Mouse (Mus musculus) gastrocnemius, postnatal 14 days (tissue): ENCODE results near the gene Kansl1l. TPM values are rescaled to one million over a fixed set of nuclear protein-coding genes. Genes with fewer than 3 reads are reported as not detected.
A peak's percentile ranks its signal among the peaks of the same experiment; 100 is the strongest.

Source experiments
- DNase-seq: peaks from one replicate; pipeline ENCODE4 v3.0.0; 2021; ENCODE audit warnings: mixed read lengths
- intact Hi-C: fragments of 180-260 bp; cut with DNase I; formaldehyde crosslinking; loops from one replicate; pipeline ENCODE4 v1.15.1; 2025; ENCODE audit warnings: low total_unique reads
- long read RNA-seq, 2 experiments: library from polyadenylated mRNA; stranded (forward); transcript quantifications; one replicate each; pipeline ENCODE4 v2.0.0; 2021
- total RNA-seq, 2 experiments: library from RNA; stranded (reverse); gene quantifications; 2 replicates each; pipeline ENCODE4 v1.2.3; 2021

Gene Kansl1l
- total RNA-seq: 10 to 100 TPM; 17.2 to 18.8 TPM
- long read RNA-seq, experiment 1: 0 reads
- long read RNA-seq, experiment 2, partial matches to known transcripts: 1 of 3 reads
- long read RNA-seq, experiment 2, other reads (novel, unspliced or antisense): 2 of 3 reads

- DNase-seq: peak; percentile 97
These were observed at the start of gene Kansl1l for GRCm38 (mm10) chr1:66817453-66817839. TSS of gene Kansl1l (minus strand) at chr1:66817562.

DNA sequence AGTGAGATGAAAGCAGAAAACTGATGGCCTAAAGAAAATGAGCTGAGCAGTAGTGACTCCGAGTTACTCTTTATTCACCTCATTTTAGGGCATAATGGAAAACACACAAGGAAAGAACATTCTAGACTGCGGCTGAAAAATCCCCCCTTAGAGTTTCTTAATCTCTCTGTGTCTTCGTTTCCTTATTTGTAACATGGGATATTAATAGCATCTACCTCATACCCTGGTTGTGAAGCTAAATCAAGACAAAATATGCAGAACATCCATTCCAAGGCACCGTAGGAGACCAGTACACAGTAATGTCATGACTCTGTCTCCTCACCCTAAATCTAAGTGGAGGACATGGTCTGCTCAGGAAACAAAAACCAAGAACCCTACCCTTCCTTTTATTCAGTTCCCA, 48.3 kb upstream of the Kansl1l start:
- intact Hi-C loops: no loop called here
- no peak for DNase-seq

More at GRCm38 (mm10) chr1:66817453-66817839, at the start of gene Kansl1l:
- intact Hi-C loops: no loop called here

DNA sequence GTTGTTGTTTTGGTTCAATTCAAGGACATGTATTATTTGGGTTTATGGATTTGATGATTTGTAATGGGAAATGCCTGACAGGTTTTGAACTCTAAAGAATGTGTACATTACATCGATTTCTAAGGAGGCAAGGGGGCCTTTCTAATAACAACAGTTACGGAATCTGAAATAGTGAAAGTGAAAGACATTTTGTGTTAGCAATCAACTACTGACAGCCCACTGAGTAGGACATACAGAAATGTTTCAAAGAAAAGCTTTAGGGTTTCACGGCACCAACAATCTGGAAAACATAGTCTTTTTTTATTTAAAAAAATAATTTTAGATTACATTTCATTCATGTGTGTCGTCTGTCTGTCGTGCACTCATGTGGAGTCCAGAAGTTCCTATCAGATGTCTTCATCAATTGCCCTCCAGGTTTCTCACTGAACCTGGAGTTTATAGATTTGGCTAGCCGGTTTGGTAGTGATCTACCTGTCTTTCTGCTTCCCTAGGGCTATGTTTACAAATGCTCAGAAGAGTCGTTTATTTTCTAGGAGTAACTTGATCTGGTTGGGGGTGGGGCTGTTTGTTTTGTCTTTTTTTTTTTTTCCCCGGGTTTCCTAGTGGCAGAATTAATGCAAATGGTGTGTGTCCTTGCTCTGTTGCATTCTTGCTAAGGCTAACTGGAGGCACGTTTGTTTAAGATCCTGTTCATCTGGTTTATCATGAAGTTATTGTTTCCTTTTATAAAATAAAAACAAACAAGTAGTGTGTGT, 46.6 kb upstream of the Kansl1l start:
- intact Hi-C loops: no loop called here
- DNase-seq: no peak

DNA sequence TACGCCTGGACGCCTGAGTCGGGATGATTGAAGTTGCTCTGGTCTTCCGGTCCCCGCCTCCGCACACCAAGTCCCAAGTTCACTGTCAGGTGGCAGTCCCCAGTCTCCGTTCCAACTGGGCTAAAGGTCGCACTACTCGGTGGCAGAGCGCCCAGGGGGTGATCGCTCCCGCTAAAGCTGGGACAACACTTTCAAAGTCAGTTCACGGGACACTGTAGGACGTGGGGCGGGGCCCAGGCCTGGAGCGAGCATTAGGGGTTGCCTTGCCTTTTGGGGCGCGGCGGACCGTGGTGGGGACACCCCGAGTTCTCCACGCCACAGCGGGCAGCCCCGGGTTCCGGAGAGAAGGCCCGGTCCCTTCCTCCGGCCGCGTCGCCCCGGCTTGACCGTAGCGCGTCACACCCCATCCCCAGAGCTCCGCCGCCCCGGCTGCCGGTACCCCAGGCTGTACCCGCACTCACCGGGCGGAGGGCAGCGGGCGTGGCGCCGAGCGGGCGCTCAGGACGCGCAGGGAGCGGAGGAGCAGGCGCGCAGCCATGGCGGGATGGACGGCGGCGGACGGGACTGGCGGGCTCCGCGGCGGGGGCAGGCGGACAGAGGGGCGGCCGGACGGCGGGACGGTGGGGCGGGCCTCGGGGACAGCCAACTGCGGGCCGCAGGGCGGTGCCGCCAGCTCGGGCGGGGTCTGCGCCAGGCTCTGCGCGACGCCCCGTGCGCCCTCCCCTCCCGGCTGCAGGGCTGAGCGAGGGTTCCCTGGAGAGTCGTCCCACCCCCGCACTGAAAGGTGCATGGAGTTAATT, 45.5 kb upstream of the Kansl1l start, which contains the start of gene Acadl:
Gene Acadl, minus strand, starts transcription at position 566 of the 800 bp plus-strand sequence.
- peak; percentile 91 for DNase-seq
- intact Hi-C loops: no loop called here

DNA sequence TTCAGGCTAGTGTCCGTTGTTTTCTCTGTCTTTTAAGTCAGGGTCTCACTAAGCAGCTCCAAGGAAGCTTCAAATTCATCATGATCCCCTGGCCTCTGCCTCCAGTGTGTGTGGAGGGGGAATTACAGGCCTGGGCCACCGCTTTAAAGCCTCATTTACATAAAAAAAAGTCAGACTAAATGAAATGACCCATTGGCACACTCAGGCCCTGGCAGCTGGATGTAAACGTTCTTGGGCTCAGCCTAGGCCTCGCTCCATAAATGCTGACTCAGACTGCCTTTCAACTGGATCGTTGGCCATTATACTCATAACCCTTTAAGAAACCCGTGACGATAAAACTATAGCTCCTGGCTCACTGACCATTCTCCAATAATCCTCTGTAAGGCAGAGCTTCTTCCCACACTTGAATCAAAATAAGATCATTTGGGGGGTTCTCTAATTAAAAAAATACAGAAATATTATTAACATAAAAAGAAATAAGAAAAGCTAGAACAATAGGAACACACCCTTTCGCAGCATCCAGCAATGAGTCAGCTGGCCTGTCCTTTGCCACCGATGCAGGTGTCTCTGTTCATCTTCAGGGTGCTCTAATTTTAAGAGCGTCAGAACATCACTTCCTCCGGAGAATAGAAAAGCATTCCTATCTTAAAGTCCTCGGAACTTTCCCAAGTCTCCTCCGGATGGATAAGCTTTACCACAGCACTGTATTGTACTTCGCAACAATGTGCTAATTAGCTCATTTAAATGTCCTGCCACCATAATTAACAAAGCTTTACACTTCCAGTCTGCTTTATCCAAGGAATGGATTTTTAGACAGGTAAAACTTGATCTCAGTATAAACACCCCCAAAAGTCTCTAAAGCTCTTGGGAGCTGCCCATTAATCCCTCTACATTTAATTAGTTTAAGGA, 44.7 kb upstream of the Kansl1l start:
- intact Hi-C loops: no loop called here

GRCm38 (mm10) chr1:66847506-66847905, 30.1 kb upstream of the Kansl1l start:
- intact Hi-C loops: no loop called here
- no peak for DNase-seq

More for the DNA sequence above, 44.7 kb upstream of the Kansl1l start:
- DNase-seq: no peak

GRCm38 (mm10) chr1:66845690-66846318, 28.4 kb upstream of the Kansl1l start:
- intact Hi-C loops: no loop called here
- DNase-seq: no peak

GRCm38 (mm10) chr1:66841938-66842337, 24.6 kb upstream of the Kansl1l start:
- intact Hi-C loops: no loop called here
- DNase-seq: no peak

DNA sequence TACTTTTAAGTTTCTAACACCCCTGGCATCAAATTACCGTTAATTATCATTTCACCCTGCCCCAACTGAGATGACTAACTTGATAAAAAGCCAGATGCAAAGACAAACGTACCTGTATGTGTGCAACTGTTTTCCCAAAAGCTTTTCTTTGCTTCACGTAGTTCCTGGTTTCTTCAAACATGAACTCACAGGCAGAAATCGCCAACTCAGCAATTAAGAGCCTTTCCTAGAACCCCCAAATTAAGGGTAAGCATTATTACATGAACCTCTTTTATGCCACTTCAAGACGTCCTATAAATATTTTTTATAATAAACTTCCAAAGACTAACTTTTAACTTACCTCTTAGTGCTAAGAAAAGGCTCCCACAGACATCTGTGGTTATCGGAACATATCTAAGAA, 24.1 kb upstream of the Kansl1l start:
- no peak for DNase-seq
- intact Hi-C loops: no loop called here

DNA sequence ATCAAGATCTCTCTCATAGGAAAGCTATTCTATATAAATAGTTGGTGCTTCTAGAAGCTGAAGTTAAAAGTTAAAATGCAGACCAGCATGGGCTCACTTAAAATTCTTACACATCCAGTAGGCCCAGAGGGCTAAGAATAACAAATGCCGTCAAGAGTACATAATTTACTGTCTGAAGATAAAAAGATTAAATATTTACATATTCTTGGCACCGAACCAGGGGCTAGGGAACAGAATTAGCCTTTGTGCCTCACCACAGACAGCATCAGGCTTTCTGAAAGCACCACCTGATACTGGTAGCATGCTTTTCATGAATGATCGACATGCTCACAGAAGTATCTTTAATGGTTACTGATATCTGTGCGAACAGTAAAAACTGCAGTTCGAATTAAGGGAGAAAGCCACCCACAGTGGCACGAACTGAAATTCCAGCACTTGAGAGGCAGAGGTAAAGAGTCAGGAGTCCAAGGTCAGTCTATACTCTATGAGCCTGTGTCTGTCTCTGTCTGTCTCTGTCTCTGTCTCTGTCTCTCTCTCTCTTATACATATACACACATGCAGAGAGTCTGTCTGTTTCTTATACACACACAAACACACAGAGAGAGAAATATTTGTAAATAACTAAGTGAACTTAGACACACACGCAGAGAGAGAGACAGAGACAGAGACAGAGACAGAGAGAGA, 22.5 kb upstream of the Kansl1l start:
- intact Hi-C loops: no loop called here
- DNase-seq: no peak

DNA sequence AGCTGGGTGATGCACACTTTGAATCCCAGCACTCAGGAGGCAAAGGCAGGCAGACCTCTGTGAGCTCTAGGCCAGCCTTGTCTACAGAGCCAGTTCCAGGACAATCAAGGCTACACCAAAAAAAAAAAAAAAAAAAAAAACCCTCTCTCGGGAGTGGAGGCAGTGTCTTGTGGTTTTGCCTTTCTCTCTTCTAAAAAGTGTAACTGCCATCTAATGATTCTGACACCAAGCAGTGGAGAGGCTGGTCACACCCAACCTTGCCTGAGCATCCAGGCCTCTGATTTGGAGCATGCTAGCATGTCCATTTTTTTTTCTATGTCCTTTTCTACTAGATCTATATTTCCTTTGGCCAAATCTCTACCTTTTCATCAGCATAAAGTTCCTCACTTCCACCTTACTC, 21.8 kb upstream of the Kansl1l start:
- intact Hi-C loops: no loop called here
- DNase-seq: no peak

DNA sequence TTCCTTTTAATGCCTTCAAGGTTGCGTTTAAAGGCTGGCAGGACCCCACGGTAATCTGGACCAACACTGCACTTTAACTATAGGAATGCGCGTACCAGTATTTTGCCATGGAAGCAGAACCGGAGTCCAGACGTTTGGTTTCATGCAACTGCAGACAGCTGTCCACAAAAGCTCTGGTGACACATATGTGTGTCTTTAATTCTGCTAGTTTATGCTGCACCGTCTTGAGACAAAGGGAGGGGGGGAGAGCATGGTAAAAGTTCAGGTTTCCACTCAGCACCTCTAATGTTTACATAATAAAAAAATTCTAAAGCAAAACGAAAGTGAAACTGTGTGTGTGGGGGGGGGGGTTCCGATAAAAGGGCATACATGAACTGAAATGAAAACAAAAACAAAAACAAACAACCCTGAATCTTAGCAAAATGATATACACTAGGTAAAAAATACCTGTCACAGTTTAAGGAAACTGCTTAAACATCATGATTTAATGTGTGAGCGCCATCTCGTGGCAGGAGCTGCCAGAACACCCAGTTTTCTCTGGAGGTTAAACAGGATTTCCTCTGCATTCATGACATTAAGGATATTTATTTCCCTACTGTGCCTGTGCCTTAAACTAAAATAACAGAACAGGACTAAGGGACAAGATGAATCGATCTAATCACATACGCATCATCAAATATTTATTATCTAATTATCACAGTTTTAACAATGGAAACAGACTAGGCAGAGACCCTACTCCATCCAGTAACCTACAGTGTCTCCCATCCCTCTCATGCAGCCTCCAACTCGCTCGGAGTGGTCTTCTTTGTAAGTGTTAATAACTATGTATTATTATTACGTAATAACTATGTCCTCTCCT, 21.1 kb upstream of the Kansl1l start:
- peak; percentile 69 for DNase-seq
- intact Hi-C loops: no loop called here

- intact Hi-C loops: no loop called here
These were observed 19.8 kb upstream of the Kansl1l start for GRCm38 (mm10) chr1:66837207-66837606.

DNA sequence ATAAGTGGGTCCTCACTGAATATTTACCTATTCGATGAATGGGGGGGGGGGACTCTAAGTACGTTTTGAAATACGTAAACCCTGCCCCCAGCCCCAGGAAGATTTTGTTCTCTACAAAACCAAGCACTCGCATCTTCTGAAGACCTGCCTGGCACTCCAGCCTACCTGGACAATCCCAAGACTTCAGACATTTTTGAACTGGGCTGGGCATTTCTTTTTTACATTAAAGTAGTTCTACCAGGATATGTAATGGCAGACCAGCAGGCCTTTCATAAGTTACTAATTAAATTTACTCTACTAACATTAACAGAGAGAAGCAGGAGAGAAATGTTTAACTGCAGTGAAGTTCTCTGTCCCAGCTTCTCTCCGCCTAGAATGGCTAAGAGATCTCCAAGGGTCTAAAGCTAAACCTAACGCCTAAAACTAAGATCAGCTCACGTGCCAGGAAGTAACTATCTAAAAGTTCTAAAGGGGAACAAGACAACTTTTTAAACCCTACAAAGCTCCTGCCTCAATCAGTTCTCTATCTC, 15.3 kb upstream of the Kansl1l start:
- no peak for DNase-seq
- intact Hi-C loops: no loop called here

More at GRCm38 (mm10) chr1:66837207-66837606, 19.8 kb upstream of the Kansl1l start:
- DNase-seq: no peak

DNA sequence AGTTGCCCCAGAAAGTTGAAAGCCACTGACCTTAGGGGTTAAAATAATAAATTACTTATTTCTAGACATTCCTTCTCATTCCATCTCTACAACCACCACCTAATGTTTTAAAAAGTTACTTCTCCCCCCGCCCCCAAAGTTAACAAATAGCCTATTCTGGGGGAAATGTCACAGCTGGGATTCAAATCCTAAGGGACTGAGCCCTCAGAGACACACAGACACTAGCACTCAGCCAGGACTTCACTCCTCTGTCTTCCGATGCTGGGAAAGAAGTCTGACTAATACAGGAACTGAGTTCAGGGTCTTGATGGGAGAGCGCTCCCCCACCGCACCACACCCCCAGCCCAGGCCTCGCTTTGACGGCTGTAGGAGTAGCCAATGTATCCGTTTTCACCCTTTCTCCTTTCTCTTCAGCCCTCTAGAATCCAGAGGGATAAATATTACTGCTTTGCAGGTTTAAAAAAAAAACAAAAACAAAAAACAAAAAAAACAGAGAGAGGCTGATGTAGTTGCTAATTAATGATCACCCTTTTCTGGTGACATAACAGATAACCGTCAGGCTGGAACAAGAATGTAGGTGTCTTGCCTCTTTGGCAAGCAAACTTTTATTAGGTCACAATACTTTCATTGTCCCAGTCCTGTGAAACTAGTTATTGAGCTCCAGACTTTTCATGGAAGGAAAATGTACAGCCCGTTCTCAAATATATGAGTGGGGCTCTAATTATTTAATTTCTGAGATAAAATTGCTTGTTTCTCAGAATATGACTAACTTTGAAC, 14.7 kb upstream of the Kansl1l start:
- no peak for DNase-seq
- intact Hi-C loops: no loop called here

- no peak for DNase-seq
- intact Hi-C loops: no loop called here
These were observed 12.2 kb upstream of the Kansl1l start for GRCm38 (mm10) chr1:66829400-66830080.
